Mouse (Mus musculus): ENCODE measurements around the gene Cand2.

GRCm38 (mm10) chr6:115830779-115831601, 56.7 kb downstream of the Cand2 start:
- no peak for TF ChIP-seq CTCF (IDR thresholded peaks at IDR 0.05; ENCODE audit: control insufficient read depth, insufficient read depth, low read length)
- TF ChIP-seq POLR2A (IDR thresholded peaks at IDR 0.05; ENCODE audit: borderline replicate concordance, control insufficient read depth, low read depth, low read length), result no peak

Measured in bone marrow, adult 2 months (tissue).